Mouse (Mus musculus) bone marrow, adult 2 months (tissue): ENCODE measurements around the gene Tnfaip2. TPM values are rescaled to one million over a fixed set of nuclear protein-coding genes. Genes with fewer than 3 reads are reported as not detected.

ENCODE experiments used
- H3K27ac ChIP-seq: fragments of 200-500 bp; 2 replicates; pipeline ENCODE4 v1.5.1; 2012; ENCODE audit warnings: low read depth, mild to moderate bottlenecking, control low read depth, inconsistent platforms, low read length; ENCODE audit not compliant: control insufficient read depth, poor library complexity, insufficient read depth
- H3K4me1 ChIP-seq: fragments of 200-500 bp; 2 replicates; pipeline ENCODE4 v1.6.1; 2011; ENCODE audit warnings: low read length; ENCODE audit not compliant: control insufficient read depth, insufficient read depth
- H3K4me3 ChIP-seq: fragments of 200-500 bp; replicated peaks from 2 replicates; pipeline ENCODE3; 2011; ENCODE audit warnings: mild to moderate bottlenecking, low read depth, low read length, control low read depth; ENCODE audit not compliant: control insufficient read depth
- CTCF ChIP-seq: fragments of 200-500 bp; IDR thresholded peaks from 2 replicates; pipeline ENCODE4 v1.5.1; 2011; ENCODE audit warnings: low read length, control low read depth; ENCODE audit not compliant: control insufficient read depth, insufficient read depth
- POLR2A ChIP-seq: fragments of 200-500 bp; IDR thresholded peaks from 2 replicates; pipeline ENCODE4 v1.6.1; 2011; ENCODE audit warnings: low read depth, mild to moderate bottlenecking, control low read depth, low read length, borderline replicate concordance; ENCODE audit not compliant: control insufficient read depth
- WGBS: fragments of 180-500 bp; shearing (Covaris S2); methylation state at CpG from one replicate; pipeline ENCODE4 v1.1.7; 2018; 5-methylcytosine and 5-hydroxymethylcytosine counted together
- polyA plus RNA-seq: library from polyadenylated mRNA; stranded (reverse); fragments of >200 nt; gene quantifications from 2 replicates; pipeline ENCODE4 v1.2.4, GENCODE M21; 2011; ENCODE audit warnings: low replicate concordance; ENCODE audit not compliant: missing spikeins, insufficient read depth, insufficient read length

Gene Tnfaip2
- polyA plus RNA-seq, 1 experiment: 149 TPM

DNA sequence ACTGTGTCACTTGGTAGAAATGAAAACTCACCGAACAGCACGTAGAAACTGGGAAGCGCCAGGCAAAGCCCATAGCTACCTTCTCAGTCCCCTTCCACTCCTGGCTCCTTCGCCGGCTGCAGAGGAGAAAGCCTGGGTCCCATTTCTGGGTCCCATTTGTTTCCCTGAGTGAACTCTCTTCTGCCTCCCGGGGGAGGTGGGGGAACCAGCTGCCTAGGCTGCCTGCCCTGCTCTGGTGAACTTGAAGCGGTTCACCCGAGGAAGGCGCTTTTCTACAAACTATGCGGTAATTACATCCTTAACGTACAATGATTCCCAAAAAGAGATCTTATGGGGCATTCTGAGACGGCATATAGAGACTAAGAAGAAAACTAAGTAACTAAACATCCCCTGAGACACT, 44.2 kb downstream of the Tnfaip2 start:
- no peak for TF ChIP-seq CTCF
- no peak for TF ChIP-seq POLR2A
- H3K4me3 ChIP-seq: no peak overlapping the region
- no peak overlapping the region for H3K27ac ChIP-seq
- H3K4me1 ChIP-seq: no peaks in the 10 kb centered on the region
- 14% methylated on average over 12 of the region's 12 CpGs for WGBS

DNA sequence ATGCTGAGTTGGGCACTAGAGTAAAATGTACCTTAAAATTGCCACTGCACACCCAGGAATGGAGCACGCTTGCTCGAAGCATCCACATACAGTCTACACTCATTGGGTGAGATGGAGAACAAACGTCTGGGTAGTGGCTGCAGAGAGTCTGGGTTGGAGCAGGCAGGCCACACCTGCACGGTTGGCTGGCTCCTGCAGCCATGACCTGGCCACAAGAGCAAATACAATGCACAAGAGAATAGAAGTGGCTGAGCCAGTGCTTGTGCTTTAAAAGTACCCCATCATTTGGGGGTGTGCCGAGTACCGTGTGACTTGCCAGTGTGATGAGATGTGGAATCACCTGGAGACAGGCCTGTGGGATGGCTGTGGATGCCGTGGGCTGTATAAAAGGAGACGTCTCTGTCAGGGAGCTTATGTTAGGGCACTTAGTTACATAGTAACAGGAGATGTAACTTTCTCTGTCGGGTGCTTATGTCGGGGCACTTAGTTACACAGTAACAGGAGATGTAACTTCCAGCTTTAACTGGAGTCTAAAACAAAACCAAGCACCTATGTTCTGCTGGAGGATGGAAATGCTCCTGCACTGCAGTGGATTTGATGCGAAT, 47.1 kb downstream of the Tnfaip2 start:
- Histone ChIP-seq H3K4me3 (no peak overlapping the region), H3K27ac (no peak overlapping the region), H3K4me1 (no peaks in the 10 kb centered on the region)
- WGBS: 77% methylated on average over 11 of the region's 11 CpGs
- TF ChIP-seq CTCF (no peak), POLR2A (no peak)

DNA sequence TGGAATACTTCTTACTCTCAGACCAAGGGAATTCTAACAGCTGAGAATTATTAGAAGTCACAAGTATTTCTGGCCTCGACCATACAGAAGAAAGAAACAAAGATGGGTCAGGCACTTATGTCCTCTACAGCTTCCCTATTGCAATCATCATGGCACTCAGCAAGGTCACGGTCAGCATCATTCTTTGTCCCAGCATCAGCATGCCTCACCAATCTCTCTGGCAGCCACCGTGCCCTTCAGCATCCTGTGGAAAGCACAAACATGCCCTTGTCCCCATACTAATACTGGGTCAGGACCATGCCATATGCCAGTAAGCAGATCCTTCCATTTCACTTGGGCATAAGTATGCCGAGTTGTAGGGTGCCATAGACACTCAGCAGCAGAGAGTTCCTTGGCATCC, 52.7 kb downstream of the Tnfaip2 start:
- Histone ChIP-seq H3K27ac (no peak overlapping the region), H3K4me3 (no peak overlapping the region), H3K4me1 (no peaks in the 10 kb centered on the region)
- TF ChIP-seq CTCF: no peak
- no peak for TF ChIP-seq POLR2A
- WGBS: 69% methylated on average over 4 of the region's 4 CpGs

DNA sequence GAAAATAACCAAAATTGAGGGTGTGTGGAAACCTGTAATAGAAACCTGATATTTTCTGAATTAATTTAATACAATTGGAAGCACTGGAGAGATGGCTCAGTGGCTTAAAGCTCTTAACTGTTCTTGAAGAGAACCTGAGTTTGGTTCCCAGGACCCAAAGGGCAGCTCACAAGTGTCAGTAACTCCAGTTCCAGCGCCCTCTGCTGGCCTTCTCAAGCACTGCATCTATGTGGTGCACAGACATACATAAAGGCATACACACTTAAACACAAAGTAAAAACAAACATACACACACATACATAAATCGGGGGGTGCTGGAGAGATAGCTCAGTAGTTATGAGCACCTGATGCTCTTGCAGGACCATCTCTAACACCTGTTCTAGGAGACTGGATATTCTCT, 54.8 kb downstream of the Tnfaip2 start:
- TF ChIP-seq POLR2A (no peak), CTCF (peak; percentile 52)
- 43% methylated on average over 2 of the region's 2 CpGs for WGBS
- H3K4me3 ChIP-seq: no peak overlapping the region

DNA sequence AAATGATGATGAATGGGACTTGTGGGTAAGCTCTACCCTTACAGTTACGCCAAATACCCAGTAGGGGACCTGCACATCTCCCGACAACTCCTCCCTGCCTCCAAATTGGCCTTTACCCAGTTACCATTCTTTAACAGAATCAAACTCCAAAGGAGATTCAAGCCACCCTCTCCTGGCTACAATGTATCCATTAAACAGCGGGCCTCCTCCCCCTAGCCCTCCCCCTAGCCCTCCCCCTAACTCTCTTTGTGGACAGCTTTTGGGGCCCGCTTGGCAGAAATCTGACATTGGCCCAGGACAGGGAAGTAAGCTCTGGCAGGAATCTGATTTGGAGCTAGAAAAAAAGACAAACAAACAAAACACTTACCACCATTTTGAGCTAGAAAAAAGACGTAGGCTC, 57.3 kb downstream of the Tnfaip2 start:
- WGBS: 80% methylated on average over 5 of the region's 5 CpGs
- TF ChIP-seq CTCF (no peak), POLR2A (no peak)

More for the DNA sequence above, 54.8 kb downstream of the Tnfaip2 start:
- no peak overlapping the region for H3K27ac ChIP-seq
- H3K4me1 ChIP-seq: no peaks in the 10 kb centered on the region

DNA sequence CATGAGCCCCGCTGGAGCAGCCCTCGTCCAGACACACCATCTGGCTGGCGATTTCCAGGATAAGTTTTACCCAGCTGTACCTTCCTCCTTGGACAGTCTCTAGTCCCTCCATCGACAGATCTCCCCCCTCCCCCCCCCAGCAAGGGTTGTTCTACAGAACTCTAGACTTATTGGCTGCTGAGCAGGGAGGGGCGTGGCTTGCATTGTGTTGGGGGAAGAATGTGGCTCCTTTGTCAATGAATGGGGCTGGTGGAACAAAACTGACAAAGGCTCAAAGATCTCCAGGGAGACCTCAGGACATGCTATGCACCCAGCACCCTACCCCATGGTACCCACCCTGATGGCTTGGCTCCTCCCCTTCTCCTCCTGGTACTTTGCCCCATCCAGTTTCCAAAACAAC, 58.5 kb downstream of the Tnfaip2 start:
- no peak overlapping the region for H3K27ac ChIP-seq
- peaks cover 5% of the 10 kb centered on the region for H3K4me1 ChIP-seq
- TF ChIP-seq CTCF: no peak
- TF ChIP-seq POLR2A: no peak
- WGBS: 61% methylated on average over 5 of the region's 5 CpGs
- H3K4me3 ChIP-seq: no peak overlapping the region

More for the DNA sequence above, 57.3 kb downstream of the Tnfaip2 start:
- Histone ChIP-seq H3K4me1 (peaks cover 5% of the 10 kb centered on the region), H3K4me3 (no peak overlapping the region), H3K27ac (no peak overlapping the region)

DNA sequence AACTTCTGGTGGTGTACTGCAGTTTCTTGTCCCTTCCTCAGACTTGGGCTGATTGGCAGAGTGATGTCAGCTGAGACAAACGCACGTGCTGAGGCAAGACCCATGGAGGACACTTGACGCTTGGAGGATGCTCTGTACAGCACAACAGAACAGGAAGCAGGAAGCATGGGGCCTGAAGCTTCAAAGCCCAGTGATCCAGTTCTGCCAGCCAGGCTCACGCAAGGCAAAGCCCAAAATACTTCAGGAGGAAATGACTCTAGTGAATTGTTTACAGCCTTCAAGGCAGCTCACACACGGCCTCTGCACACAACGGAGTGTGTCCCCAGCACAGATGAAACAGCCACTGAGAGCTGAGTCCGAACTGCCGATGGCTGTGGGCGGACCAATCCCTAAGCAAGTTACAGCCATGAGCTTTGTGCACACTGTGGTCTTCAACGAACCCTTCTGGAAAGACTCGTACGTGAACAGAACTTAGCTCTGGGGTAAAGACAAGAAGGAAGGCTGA, 60.8 kb downstream of the Tnfaip2 start:
- no peak overlapping the region for H3K4me3 ChIP-seq
- H3K27ac ChIP-seq: no peak overlapping the region
- WGBS: 38% methylated on average over 12 of the region's 12 CpGs
- TF ChIP-seq POLR2A (no peak), CTCF (no peak)
- H3K4me1 ChIP-seq: peaks cover 5% of the 10 kb centered on the region

DNA sequence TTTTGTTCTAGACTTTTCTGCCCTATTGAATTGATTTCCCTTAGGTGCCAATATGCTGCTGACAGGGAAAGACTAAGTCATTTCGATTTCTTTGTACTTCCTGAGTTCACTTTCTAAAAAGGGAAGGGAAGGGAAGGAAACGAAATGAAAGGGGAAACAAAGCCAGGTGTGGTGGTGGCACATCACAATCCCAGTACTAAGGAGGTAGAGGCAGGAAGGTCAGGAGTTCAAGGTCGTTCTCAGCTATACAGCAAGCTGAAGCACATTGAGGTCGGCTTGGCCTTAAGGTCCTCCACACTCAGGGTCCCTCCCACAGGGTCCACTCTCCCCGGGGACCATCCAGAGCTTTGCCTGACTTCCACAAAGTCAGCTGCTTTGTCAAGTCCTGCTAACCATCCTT, 61.3 kb downstream of the Tnfaip2 start:
- 14% methylated on average over 5 of the region's 5 CpGs for WGBS
- no peak overlapping the region for H3K4me3 ChIP-seq
- peaks cover 5% of the 10 kb centered on the region for H3K4me1 ChIP-seq
- H3K27ac ChIP-seq: no peak overlapping the region
- no peak for TF ChIP-seq CTCF
- no peak for TF ChIP-seq POLR2A

Other genes with a start within 250 kb of the Tnfaip2 start
- not detected in 2 replicates for gene Amn, start 171.4 kb upstream of the Tnfaip2 start, polyA plus RNA-seq
- gene Cdc42bpb, start 64.8 kb upstream of the Tnfaip2 start, polyA plus RNA-seq: 5.7 and 20.1 TPM in 2 replicates
- gene Lbhd2, start 35.7 kb upstream of the Tnfaip2 start, polyA plus RNA-seq: not detected in 2 replicates
- 7.3 and 18.4 TPM in 2 replicates for gene Exoc3l4, start 25.5 kb upstream of the Tnfaip2 start, polyA plus RNA-seq
- gene Gm266, start 43.4 kb downstream of the Tnfaip2 start, polyA plus RNA-seq: not detected in 2 replicates
- 247 and 257 TPM in 2 replicates for gene Eif5, start 95.5 kb downstream of the Tnfaip2 start, polyA plus RNA-seq
- 49.3 and 54.0 TPM in 2 replicates for gene Mark3, start 132.1 kb downstream of the Tnfaip2 start, polyA plus RNA-seq
- 28.6 and 38.4 TPM in 2 replicates for gene Ckb, start 229.9 kb downstream of the Tnfaip2 start, polyA plus RNA-seq
- gene Trmt61a, start 235.6 kb downstream of the Tnfaip2 start, polyA plus RNA-seq: 4.2 and 11.0 TPM in 2 replicates